Mouse (Mus musculus): ENCODE results near the gene Plppr3. TPM values are rescaled to one million over a fixed set of nuclear protein-coding genes. Genes with fewer than 3 reads are reported as not detected.
A peak's percentile ranks its signal among the peaks of the same experiment; 100 is the strongest.

Gene Plppr3
- total and polyA plus RNA-seq, 2 experiments from 2014 or later: 283 to 541 TPM

DNA sequence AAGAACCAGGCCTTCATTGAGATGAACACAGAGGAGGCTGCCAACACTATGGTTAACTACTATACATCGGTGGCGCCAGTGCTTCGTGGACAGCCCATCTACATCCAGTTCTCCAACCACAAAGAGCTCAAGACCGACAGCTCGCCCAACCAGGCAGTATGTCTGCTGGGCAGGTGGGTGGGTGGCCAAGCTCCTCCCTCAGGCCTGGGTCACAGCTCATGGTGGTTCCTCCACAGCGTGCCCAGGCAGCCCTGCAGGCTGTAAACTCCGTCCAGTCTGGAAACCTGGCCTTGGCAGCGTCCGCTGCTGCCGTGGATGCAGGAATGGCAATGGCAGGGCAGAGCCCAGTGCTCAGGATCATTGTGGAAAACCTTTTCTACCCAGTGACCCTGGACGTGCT, 15.3 kb downstream of the Plppr3 start:
- no peak overlapping the region for H3K9ac ChIP-seq (replicated peaks; ENCODE audit: low read length)
- no peak overlapping the region for H3K4me3 ChIP-seq (ENCODE audit: low read length)
- ATAC-seq: no peak
- DNase-seq (ENCODE audit: low spot score): no peak
- WGBS: 69% methylated on average over 11 of the region's 11 CpGs
- H3K27ac ChIP-seq: no peak overlapping the region
- no peak for TF ChIP-seq CTCF (IDR thresholded peaks at IDR 0.05; ENCODE audit: low read depth)
- H3K36me3 ChIP-seq (ENCODE audit: insufficient read depth, low read length): peaks cover 40% of the 10 kb centered on the region
- H3K27me3 ChIP-seq (ENCODE audit: insufficient read depth, low read length): no peaks in the 10 kb centered on the region
- no peaks in the 10 kb centered on the region for H3K9me3 ChIP-seq (ENCODE audit: low read length)
- H3K4me2 ChIP-seq (ENCODE audit: low read depth, low read length): no peak overlapping the region
- peaks cover 33% of the 10 kb centered on the region for H3K4me1 ChIP-seq (ENCODE audit: insufficient read depth, low read length)

DNA sequence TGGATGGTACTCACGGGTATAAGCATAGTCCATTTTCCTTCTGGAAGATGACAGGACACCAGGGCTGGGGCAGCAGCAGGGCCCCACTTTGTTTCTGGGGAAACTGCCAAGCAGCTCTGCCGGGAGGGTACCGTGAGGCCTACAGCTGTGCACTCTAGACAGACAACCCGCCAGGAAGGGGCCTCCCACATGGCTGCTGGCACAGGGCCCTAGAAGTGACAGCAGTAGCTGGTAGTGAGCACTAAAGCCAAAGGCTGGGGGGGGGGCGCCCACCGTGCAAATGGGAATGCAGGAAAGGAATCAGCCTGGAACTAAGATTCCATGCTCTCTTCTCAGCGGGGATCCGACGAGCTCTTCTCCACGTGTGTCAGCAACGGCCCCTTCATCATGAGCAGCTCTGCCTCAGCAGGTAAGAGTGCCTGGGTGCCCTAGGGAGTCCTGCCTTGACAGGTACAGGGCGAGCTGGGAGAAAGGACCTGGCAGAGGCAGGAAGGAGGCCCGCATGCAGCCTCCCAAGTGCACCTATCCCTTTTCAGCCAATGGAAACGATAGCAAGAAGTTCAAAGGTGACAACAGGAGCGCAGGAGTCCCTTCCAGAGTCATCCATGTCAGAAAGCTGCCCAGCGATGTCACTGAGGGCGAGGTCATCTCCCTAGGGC, 15.9 kb downstream of the Plppr3 start:
- no peak for TF ChIP-seq CTCF (IDR thresholded peaks at IDR 0.05; ENCODE audit: low read depth)
- H3K4me2 ChIP-seq (ENCODE audit: low read depth, low read length): peak overlapping the region; percentile 98
- ATAC-seq (no peak), DNase-seq (ENCODE audit: low spot score) (peak; percentile 84)
- no peak overlapping the region for H3K4me3 ChIP-seq (ENCODE audit: low read length)
- H3K36me3 ChIP-seq (ENCODE audit: insufficient read depth, low read length): peaks cover 40% of the 10 kb centered on the region
- no peaks in the 10 kb centered on the region for H3K9me3 ChIP-seq (ENCODE audit: low read length)
- peaks cover 33% of the 10 kb centered on the region for H3K4me1 ChIP-seq (ENCODE audit: insufficient read depth, low read length)
- 29% methylated on average over 17 of the region's 17 CpGs for WGBS
- H3K27me3 ChIP-seq (ENCODE audit: insufficient read depth, low read length): no peaks in the 10 kb centered on the region
- no peak overlapping the region; the same call in 1 of the 2 replicates for H3K9ac ChIP-seq (replicated peaks; ENCODE audit: low read length)
- H3K27ac ChIP-seq: 0 out of 2 replicates have a peak overlapping the region, but pooled peaks have one; percentile 9

DNA sequence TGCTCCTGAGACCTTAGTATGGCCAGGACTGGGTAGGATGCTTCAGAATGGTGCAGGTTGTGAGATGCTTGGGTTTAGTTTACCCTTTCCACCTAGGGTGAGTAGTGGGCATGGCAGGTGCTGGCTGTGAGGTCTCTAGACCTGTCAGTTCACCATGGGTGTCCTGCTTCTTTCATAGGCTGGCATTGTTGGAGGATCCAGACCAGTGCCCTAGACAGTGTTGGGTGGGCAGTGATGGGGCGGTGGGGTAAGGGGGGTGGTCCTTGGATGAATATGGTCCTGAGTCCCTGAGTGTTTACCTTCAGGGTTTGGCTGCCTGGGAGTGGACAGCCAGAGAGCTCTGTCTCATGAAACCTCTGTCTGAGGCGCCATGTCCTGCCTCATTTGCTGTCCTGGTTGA, 16.5 kb downstream of the Plppr3 start:
- Histone ChIP-seq H3K27me3 (ENCODE audit: insufficient read depth, low read length) (no peaks in the 10 kb centered on the region), H3K4me3 (ENCODE audit: low read length) (no peak overlapping the region), H3K4me1 (ENCODE audit: insufficient read depth, low read length) (peaks cover 39% of the 10 kb centered on the region), H3K9ac (replicated peaks; ENCODE audit: low read length) (peak overlapping the region; percentile 99; the same call in 1 of the 2 replicates), H3K36me3 (ENCODE audit: insufficient read depth, low read length) (peaks cover 38% of the 10 kb centered on the region), H3K4me2 (ENCODE audit: low read depth, low read length) (peak overlapping the region; percentile 98), H3K27ac (peak overlapping the region; percentile 9; the same call in 1 of the 2 replicates), H3K9me3 (ENCODE audit: low read length) (no peaks in the 10 kb centered on the region)
- TF ChIP-seq CTCF (IDR thresholded peaks at IDR 0.05; ENCODE audit: low read depth): no peak
- WGBS: 58% methylated on average over 2 of the region's 2 CpGs
- no peak for ATAC-seq
- DNase-seq (ENCODE audit: low spot score): no peak

DNA sequence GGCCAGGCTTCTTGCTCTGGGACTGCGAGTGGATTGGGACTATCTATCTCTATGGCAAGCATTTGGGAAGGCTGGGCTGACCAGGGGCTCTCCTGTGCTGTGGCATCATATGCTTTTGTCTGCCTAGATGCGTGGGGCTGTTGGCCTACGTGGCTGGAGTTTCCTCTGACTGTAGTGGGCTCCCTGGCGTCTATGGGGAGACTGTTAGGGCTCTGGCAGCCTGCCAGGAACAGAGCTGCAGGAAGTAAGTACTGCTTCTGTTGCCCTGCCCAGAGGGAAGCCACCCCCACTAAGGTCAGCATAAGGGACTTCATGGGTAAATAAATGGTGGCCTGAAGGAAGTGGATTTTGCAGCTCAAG, 17.0 kb downstream of the Plppr3 start:
- Histone ChIP-seq H3K36me3 (ENCODE audit: insufficient read depth, low read length) (peaks cover 33% of the 10 kb centered on the region), H3K27ac (peak overlapping the region; percentile 9; the same call in 1 of the 2 replicates), H3K9me3 (ENCODE audit: low read length) (no peaks in the 10 kb centered on the region), H3K4me1 (ENCODE audit: insufficient read depth, low read length) (peaks cover 44% of the 10 kb centered on the region), H3K4me3 (ENCODE audit: low read length) (peak overlapping the region; percentile 96; the same call in 1 of the 2 replicates), H3K27me3 (ENCODE audit: insufficient read depth, low read length) (no peaks in the 10 kb centered on the region), H3K9ac (replicated peaks; ENCODE audit: low read length) (peak overlapping the region; percentile 99), H3K4me2 (ENCODE audit: low read depth, low read length) (peak overlapping the region; percentile 98)
- TF ChIP-seq CTCF (IDR thresholded peaks at IDR 0.05; ENCODE audit: low read depth): no peak
- DNase-seq (ENCODE audit: low spot score) (peak; percentile 66), ATAC-seq (no peak)
- 6% methylated on average over 4 of the region's 4 CpGs for WGBS

DNA sequence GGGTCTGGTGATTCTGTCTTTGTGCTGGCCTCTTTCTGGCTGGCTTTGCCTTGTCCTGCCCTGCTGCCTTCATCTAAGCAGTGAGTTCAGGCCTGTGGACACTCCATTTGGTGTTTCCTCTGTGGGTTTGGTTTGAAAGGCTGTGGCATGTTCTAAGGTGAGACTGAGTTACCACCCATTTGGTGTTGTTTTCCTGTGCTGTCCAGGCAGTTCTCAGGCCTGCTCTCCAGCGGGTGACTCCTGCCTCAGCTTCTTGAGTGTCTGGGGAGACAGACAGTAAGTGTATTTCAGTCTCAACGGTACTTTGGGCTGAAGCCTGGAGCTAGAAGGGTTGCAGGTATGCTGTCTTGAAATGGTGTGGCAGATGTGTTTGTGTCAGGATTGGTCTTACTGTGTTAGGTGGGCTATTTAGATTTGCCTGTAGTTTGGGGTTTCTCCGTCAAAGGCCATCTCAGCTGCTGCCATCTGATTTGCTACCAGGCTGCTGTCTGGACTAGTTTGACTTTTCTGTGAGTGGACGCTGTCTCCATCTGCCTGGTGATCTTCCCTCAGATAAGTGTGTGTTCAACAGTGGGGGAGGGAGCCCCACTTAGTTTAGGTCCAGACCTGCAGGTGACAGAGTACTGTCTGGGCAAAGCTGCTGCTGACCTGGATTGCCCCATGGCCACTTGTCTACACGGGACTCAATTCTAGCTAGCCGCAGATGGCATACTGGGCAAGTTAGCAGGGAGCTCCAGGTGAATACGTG, 17.6 kb downstream of the Plppr3 start:
- Histone ChIP-seq H3K4me2 (ENCODE audit: low read depth, low read length) (peak overlapping the region; percentile 98), H3K27ac (peak overlapping the region; percentile 100; the same call in 1 of the 2 replicates), H3K9ac (replicated peaks; ENCODE audit: low read length) (peak overlapping the region; percentile 99), H3K4me3 (ENCODE audit: low read length) (peak overlapping the region; percentile 96), H3K27me3 (ENCODE audit: insufficient read depth, low read length) (no peaks in the 10 kb centered on the region), H3K4me1 (ENCODE audit: insufficient read depth, low read length) (peaks cover 48% of the 10 kb centered on the region), H3K36me3 (ENCODE audit: insufficient read depth, low read length) (peaks cover 28% of the 10 kb centered on the region), H3K9me3 (ENCODE audit: low read length) (no peaks in the 10 kb centered on the region)
- ATAC-seq: no peak
- no peak for TF ChIP-seq CTCF (IDR thresholded peaks at IDR 0.05; ENCODE audit: low read depth)
- no peak for DNase-seq (ENCODE audit: low spot score)
- 39% methylated on average over 7 of the region's 7 CpGs for WGBS

DNA sequence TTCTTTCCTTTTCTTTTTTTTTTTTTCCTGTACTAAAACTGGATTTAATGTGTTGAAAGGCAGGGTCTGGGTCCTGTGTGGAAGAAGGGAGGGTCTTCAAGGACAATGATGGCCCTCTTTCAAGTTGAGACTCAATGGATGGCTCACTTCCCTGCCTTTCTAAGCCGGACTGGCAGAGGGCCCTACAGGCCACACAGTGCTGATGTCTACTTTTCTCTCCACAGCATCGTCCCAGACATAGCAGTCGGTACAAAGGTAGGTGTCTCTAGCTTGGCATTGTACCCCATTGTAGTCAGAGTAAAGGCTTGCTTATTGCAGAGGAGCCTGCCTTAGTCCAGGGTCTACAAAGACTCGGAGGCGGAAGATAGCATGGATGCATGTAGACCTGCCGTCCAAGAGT, 18.2 kb downstream of the Plppr3 start:
- peak overlapping the region; percentile 99 for H3K9ac ChIP-seq (replicated peaks; ENCODE audit: low read length)
- no peak for ATAC-seq
- WGBS: 28% methylated on average over 6 of the region's 6 CpGs
- H3K9me3 ChIP-seq (ENCODE audit: low read length): no peaks in the 10 kb centered on the region
- no peak for DNase-seq (ENCODE audit: low spot score)
- no peaks in the 10 kb centered on the region for H3K27me3 ChIP-seq (ENCODE audit: insufficient read depth, low read length)
- no peak for TF ChIP-seq CTCF (IDR thresholded peaks at IDR 0.05; ENCODE audit: low read depth)
- peak overlapping the region; percentile 96 for H3K4me3 ChIP-seq (ENCODE audit: low read length)
- H3K36me3 ChIP-seq (ENCODE audit: insufficient read depth, low read length): peaks cover 22% of the 10 kb centered on the region
- peak overlapping the region; percentile 98 for H3K4me2 ChIP-seq (ENCODE audit: low read depth, low read length)
- peaks cover 52% of the 10 kb centered on the region for H3K4me1 ChIP-seq (ENCODE audit: insufficient read depth, low read length)
- H3K27ac ChIP-seq: peak overlapping the region; percentile 100; the same call in 1 of the 2 replicates

Measured in hindbrain, postnatal 0 days (tissue).